Mouse (Mus musculus): ENCODE results near the gene Vil1. TPM values are rescaled to one million over a fixed set of nuclear protein-coding genes. Genes with fewer than 3 reads are reported as not detected.
A peak's percentile ranks its signal among the peaks of the same experiment; 100 is the strongest.

Gene Vil1
- total RNA-seq, 2 experiments from 2014 or later: not detected

DNA sequence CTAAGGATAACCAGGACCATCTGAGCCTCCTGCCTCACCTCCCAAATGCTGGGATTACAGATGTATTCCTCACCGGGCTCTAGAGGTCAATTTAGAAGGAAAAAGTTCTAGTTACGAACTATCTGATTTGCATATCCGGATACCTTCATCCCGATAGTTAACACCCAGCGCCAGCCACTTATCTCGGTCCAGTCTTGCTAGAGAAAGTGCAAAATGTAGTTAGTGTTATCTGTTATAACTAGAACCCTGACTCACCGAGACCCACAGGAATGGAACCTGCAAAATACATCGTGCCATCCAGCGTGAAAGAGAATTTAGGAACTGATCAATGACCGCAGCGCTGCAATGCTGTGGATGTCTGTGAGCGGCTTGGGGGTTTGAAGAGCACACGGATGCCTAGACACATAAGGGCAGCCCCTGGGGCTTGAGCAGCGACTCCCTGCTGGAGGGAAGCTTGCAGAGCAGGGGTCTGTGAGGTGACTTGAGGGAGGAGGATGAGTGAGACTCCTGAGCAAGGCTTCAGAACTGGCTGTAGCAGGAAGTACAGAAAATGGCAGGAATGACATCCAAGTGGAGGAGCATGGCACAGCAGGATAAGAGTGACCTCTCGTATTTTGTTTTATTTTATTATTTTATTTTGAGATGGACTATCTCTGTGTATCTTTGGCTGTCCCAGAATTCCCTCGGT lies 8.0 kb upstream of the Vil1 start:
- no peak for ATAC-seq (replicated peaks; ENCODE audit: low FRiP score, poor library complexity, severe bottlenecking)

- no peak for ATAC-seq (replicated peaks; ENCODE audit: low FRiP score, poor library complexity, severe bottlenecking)
These were observed 5.0 kb upstream of the Vil1 start for GRCm38 (mm10) chr1:74404206-74404605.

GRCm38 (mm10) chr1:74411753-74412325 lies 2.7 kb downstream of the Vil1 start:
- ATAC-seq (replicated peaks; ENCODE audit: low FRiP score, poor library complexity, severe bottlenecking): no peak

GRCm38 (mm10) chr1:74412711-74413110 lies 3.5 kb downstream of the Vil1 start:
- no peak for ATAC-seq (replicated peaks; ENCODE audit: low FRiP score, poor library complexity, severe bottlenecking)

DNA sequence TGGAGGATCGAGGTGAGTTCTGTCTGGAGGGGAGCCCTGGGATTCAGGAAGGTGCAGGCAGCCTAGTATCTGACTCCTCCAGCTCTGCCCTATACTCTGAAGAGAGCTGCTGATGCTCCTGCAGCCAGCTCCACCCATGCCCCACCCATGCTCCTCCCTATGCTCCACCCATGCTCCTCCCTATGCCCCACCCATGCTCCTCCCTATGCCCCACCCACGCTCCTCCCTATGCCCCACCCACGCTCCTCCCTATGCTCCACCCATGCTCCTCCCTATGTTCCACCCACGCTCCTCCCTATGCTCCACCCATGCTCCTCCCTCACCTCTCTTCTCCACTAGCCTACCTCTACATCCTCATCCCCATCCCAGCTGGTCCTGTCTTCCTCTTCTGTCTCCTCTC lies 6.0 kb downstream of the Vil1 start:
- ATAC-seq (replicated peaks; ENCODE audit: low FRiP score, poor library complexity, severe bottlenecking): no peak

DNA sequence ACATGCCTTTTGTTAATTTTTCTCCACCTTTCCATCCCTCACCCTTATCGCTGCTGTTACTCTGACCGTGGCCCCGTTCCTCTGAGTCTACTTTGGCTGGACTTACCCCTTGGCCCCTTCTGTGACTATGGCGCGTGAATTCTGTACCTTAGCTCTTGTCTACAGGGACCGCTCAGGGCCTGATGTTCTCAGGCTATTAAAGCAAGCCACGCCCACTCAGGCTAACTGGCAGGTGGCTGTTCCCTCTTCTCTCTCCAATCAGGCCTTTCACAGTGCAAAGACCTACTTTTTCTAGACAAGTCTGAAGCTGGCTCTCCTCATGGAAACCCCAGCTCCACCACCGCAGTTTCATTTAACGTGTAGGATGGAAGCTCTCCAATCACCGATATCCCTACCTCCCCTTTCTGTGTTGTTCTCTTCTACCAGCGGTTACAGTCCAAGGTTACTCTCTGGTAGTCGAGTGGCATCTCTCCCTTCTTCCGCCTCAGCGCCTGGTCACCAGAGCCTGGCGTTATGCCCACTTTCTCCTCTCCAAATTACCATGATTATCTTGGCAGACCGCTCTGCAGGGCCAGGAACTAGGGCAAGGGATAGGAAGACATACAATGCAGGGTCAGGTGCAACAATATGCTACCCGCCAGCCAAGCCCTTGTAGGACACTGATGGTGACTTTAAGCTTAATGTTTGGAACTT lies 9.7 kb downstream of the Vil1 start:
- no peak for ATAC-seq (replicated peaks; ENCODE audit: low FRiP score, poor library complexity, severe bottlenecking)

DNA sequence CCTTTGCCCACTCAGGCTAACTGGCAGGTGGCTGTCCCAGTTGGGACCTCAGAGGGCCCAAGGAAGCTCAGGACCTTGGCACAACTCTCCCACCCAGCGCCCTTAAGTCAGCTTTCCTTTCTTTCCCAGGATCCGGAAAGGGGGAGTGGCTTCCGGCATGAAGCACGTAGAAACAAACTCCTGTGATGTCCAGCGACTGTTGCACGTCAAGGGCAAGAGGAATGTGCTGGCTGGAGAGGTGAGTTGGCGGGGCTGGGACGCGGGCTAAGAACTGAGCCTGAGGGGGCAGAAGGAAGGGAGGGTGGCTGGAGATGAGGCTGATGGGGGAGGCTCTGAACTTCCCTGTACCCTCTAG lies 10.2 kb downstream of the Vil1 start:
- no peak for ATAC-seq (replicated peaks; ENCODE audit: low FRiP score, poor library complexity, severe bottlenecking)

GRCm38 (mm10) chr1:74423147-74423546 lies 14.0 kb downstream of the Vil1 start:
- ATAC-seq (replicated peaks; ENCODE audit: low FRiP score, poor library complexity, severe bottlenecking): no peak

DNA sequence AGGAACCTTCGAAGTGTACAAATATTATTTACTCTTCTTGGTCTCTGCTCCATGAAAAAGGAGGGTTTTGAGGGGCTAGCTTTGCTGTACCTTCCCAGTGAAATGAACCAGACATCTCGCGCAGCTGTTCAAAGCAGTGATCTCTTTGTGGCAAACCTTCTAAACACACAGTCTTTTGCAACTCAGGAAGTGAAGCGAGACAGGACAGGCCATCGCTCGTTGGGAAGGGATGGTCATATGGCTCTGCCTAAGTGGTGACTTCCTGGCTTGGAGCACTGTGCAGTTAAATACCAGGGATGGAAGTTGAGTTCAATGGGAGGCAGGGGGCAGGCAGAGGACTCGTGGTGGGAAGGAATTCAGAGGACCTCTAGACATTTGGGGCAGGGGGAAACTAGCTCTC lies 16.7 kb downstream of the Vil1 start:
- ATAC-seq (replicated peaks; ENCODE audit: low FRiP score, poor library complexity, severe bottlenecking): no peak

GRCm38 (mm10) chr1:74433220-74433619 lies 24.0 kb downstream of the Vil1 start:
- ATAC-seq (replicated peaks; ENCODE audit: low FRiP score, poor library complexity, severe bottlenecking): 0 out of 2 replicates have a peak, but pooled peaks have one; percentile 37

DNA sequence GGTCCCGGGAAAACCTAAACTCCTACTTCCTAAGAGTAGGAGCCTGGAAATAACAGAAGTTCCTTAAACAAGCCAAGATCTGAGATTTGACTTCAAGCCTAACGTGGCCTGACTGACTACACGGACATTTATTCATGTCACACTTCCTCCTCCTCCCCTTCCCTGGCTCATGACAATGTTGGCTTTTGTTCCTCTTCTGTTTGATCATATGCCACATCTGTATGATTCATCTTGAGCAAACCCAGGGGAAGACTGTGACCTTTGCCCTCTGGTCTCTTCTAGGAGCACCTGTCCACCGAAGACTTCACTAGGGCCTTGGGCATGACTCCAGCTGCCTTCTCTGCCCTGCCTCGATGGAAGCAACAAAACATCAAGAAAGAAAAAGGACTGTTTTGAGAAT lies 25.4 kb downstream of the Vil1 start:
- no peak for ATAC-seq (replicated peaks; ENCODE audit: low FRiP score, poor library complexity, severe bottlenecking)

DNA sequence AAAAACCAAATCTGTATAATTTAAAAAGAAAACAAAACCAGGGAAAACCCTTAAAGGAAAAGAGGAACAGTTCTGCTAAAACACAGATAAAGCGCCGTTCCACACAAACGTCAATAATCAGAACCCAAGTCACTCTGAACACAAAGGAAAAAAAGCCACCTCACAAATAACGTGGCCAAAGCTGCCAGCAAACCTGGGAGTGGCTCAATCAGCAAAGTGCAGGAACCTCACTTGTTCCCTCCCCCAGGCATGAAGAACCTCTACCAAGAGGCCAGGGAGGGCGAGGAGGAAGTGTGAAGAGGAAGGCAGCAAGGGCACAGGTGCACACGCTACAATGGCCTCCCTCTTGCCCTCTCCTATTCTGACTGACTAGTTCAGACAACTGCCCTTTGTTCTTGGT lies 26.4 kb downstream of the Vil1 start:
- no peak for ATAC-seq (replicated peaks; ENCODE audit: low FRiP score, poor library complexity, severe bottlenecking)

- ATAC-seq (replicated peaks; ENCODE audit: low FRiP score, poor library complexity, severe bottlenecking): no peak
These were observed 28.7 kb downstream of the Vil1 start for GRCm38 (mm10) chr1:74437702-74438427.

GRCm38 (mm10) chr1:74439166-74439876 lies 30.1 kb downstream of the Vil1 start:
- no peak for ATAC-seq (replicated peaks; ENCODE audit: low FRiP score, poor library complexity, severe bottlenecking)

GRCm38 (mm10) chr1:74444538-74444937 lies 35.4 kb downstream of the Vil1 start:
- no peak for ATAC-seq (replicated peaks; ENCODE audit: low FRiP score, poor library complexity, severe bottlenecking)

DNA sequence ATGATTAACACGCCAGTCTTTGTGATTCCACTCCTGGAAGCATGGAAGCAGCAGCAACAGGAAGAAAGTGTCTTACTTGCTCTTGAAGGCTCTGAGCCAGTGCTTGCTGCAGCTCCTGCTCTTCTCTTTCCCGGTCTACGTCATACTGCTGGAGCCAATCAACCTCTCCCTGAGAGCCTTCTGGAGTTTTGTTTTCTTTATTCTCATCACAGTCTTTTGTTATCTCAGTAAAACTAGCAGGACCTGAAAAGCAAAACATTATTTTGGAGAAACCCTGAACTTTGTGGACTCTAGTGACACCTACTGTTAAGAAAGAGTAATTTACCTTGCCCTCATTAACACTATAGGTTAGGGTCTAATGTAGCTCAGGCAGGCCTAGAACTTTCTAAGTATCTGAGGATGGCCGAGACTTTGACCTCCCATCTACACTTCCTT lies 43.5 kb downstream of the Vil1 start:
- peak; percentile 80 for ATAC-seq (replicated peaks; ENCODE audit: low FRiP score, poor library complexity, severe bottlenecking)

DNA sequence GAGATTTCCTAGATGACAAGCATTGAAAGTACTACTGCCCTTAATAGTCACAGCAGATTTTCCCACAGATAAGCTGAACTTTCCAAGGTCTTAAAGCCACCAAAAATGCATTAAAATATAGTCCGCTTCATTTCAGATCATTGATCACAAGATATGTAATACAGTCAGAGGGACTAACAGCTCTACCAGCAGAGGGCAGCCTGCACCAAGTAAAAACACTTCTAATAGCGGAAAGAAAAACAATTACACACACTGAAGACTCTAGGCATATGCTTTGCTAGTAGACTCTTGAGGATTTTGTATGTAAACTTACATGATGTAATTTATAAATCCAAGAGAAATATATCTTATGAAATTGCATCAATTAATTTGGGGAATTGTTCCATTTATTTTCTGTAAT lies 51.1 kb downstream of the Vil1 start:
- ATAC-seq (replicated peaks; ENCODE audit: low FRiP score, poor library complexity, severe bottlenecking): no peak

Measured in erythroblast, adult 5-6 weeks (primary cell).